Mouse (Mus musculus) heart, postnatal 0 days (tissue): ENCODE measurements around the gene Themis3. TPM values are rescaled to one million over a fixed set of nuclear protein-coding genes. Genes with fewer than 3 reads are reported as not detected.

ENCODE experiments used
- ATAC-seq: fragments of 200-750 bp; cut with Nextera tagmentation; 2 replicates; pipeline ENCODE4 v1.8.0; 2017; ENCODE audit warnings: low read depth, moderate number of reproducible peaks, moderate library complexity; ENCODE audit not compliant: insufficient read depth
- DNase-seq: peaks from one replicate; pipeline ENCODE4 v3.0.0-alpha.2; 2016; ENCODE audit warnings: low spot score
- H3K27ac ChIP-seq: fragments of 300-500 bp; sonication (generic); 2 replicates; pipeline ENCODE4 v1.5.1; 2014; ENCODE audit warnings: low read depth, mild to moderate bottlenecking
- H3K27me3 ChIP-seq: fragments of 300-500 bp; sonication (generic); 2 replicates; pipeline ENCODE4 v1.6.1; 2014; ENCODE audit warnings: low read length, mixed read lengths; ENCODE audit not compliant: control insufficient read depth, insufficient read depth
- H3K36me3 ChIP-seq: fragments of 300-500 bp; sonication (generic); replicated peaks from 2 replicates; pipeline ENCODE4 v1.6.1; 2014; ENCODE audit warnings: low read length, mixed read lengths; ENCODE audit not compliant: control insufficient read depth, insufficient read depth
- H3K4me1 ChIP-seq: fragments of 300-500 bp; sonication (generic); 2 replicates; pipeline ENCODE4 v1.6.1; 2014; ENCODE audit warnings: antibody characterized with exemption; ENCODE audit not compliant: control insufficient read depth, insufficient read depth
- H3K4me2 ChIP-seq: fragments of 300-500 bp; sonication (generic); 2 replicates; pipeline ENCODE4 v1.6.1; 2014; ENCODE audit warnings: low read depth, mild to moderate bottlenecking, low read length, moderate library complexity
- H3K4me3 ChIP-seq: fragments of 300-500 bp; sonication (generic); 2 replicates; pipeline ENCODE4 v1.5.1; 2014; ENCODE audit warnings: low read depth, low read length
- H3K9ac ChIP-seq: fragments of 300-500 bp; sonication (generic); replicated peaks from 2 replicates; pipeline ENCODE4 v1.6.1; 2014; ENCODE audit warnings: low read depth, low read length, mixed read lengths
- H3K9me3 ChIP-seq: fragments of 300-500 bp; sonication (generic); replicated peaks from 2 replicates; pipeline ENCODE4 v1.6.1; 2016; ENCODE audit warnings: low read length; ENCODE audit not compliant: control insufficient read depth
- CTCF ChIP-seq: IDR thresholded peaks from 2 replicates; pipeline ENCODE4 v1.5.1; 2016; ENCODE audit warnings: antibody characterized with exemption, control low read depth, low read depth
- EP300 ChIP-seq: IDR thresholded peaks from 2 replicates; pipeline ENCODE4 v1.6.1; 2016; ENCODE audit warnings: antibody characterized with exemption, low read depth
- WGBS: fragments of 180-500 bp; shearing (Covaris S2); extraction: QIAGEN DNeasy Blood & Tissue Kit; methylation state at CpG from one replicate; pipeline ENCODE4 v1.1.7; 2014; 5-methylcytosine and 5-hydroxymethylcytosine counted together
- polyA plus RNA-seq: library from polyadenylated mRNA; unstranded; fragments of >200 nt; fragmentation: Nextera tagmentation; extraction: Ambion mirVana; gene quantifications from 2 replicates; pipeline ENCODE4 v1.2.1, GENCODE M21; 2015
- total RNA-seq: library from RNA; depleted of rRNA; stranded (reverse); fragments of >200 nt; gene quantifications from 2 replicates; pipeline ENCODE4 v1.2.3, GENCODE M21; 2014; ENCODE audit warnings: low replicate concordance; rRNA removed

Gene Themis3
- total and polyA plus RNA-seq, 2 experiments from 2014 or later = not detected

DNA sequence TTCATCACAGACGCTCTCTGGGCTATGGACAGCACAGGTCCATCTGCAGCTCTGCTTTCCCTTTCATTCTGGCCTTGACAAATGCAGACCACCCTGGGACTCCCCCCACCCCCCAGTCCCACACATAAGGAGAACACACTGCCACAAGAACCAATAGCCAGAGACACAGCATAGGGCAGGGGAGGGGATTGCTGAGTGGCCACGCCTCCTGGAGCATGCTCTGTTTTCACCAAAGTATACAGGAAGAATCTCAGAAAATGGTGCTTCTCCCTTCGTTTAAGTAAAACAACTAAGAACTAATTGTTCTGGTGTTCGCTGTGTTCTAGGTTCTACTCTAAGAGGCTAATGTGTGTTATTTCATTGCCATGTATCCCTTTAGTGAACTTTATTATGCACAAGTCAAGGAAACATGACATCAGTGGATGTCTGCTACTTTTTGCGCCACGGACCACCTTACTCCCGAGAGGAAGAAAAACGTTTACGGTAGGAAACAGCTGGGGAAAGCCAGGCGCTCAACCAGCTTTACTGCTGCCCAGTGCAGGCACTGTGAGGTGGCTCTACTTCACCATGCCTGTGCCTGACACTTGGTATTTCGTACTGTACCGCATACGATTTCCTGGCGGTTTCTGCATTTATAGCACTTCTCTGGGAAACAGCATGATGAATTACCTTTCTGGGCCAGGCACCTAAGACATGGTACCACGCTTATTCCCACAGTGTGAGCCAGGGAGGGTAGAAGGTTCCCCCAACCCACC, 82.0 kb downstream of the Themis3 start:
- no peak for DNase-seq
- 71% methylated on average over 15 of the region's 15 CpGs for WGBS
- TF ChIP-seq CTCF (no peak), EP300 (no peak)
- peaks cover 1% of the 10 kb centered on the region; the same call in 1 of the 2 replicates for H3K36me3 ChIP-seq
- no peaks in the 10 kb centered on the region for H3K9me3 ChIP-seq
- no peak; the same call in 1 of the 2 replicates for ATAC-seq
- H3K4me1 ChIP-seq = peaks cover 16% of the 10 kb centered on the region
- no peak overlapping the region for H3K9ac ChIP-seq
- no peak overlapping the region for H3K4me3 ChIP-seq
- H3K4me2 ChIP-seq = no peak overlapping the region
- H3K27me3 ChIP-seq = no peaks in the 10 kb centered on the region
- H3K27ac ChIP-seq = no peak overlapping the region

DNA sequence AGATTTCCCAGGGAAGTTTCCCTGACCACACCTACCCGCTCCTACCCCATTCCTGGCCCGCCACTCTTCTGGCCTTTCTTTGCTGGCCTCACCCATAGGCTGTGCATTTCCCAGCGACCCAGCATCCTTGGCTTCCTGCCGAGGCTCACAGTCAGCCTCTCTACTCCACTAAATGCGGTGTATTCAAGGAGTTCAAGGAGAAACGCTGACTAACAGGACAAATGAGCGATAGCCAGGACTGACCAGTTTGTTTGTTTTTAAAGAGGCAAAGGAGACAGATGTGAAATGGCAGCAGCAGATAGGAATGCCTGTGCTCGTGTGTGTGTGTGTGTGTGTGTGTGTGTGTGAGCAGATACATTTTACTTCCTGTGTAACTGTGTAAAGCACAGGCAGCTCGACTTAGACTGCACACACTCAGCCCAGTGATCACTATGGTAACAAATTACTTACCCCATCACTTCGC, 84.2 kb downstream of the Themis3 start:
- H3K36me3 ChIP-seq = peaks cover 10% of the 10 kb centered on the region
- no peak overlapping the region for H3K4me3 ChIP-seq
- DNase-seq = peak; percentile 75
- no peak overlapping the region for H3K9ac ChIP-seq
- ATAC-seq = peak; percentile 76
- H3K27ac ChIP-seq = peak overlapping the region; percentile 69
- H3K9me3 ChIP-seq = no peaks in the 10 kb centered on the region
- H3K27me3 ChIP-seq = no peaks in the 10 kb centered on the region
- 17% methylated on average over 10 of the region's 10 CpGs for WGBS
- TF ChIP-seq EP300 (no peak), CTCF (no peak)
- no peak overlapping the region for H3K4me2 ChIP-seq
- peaks cover 16% of the 10 kb centered on the region for H3K4me1 ChIP-seq

GRCm38 (mm10) chr17:66507049-66507954, 87.1 kb downstream of the Themis3 start:
- DNase-seq (no peak), ATAC-seq (no peak)
- Histone ChIP-seq H3K27me3 (no peaks in the 10 kb centered on the region), H3K4me1 (peaks cover 29% of the 10 kb centered on the region), H3K36me3 (peaks cover 14% of the 10 kb centered on the region), H3K4me3 (no peak overlapping the region), H3K4me2 (no peak overlapping the region), H3K27ac (no peak overlapping the region), H3K9ac (no peak overlapping the region; the same call in 1 of the 2 replicates), H3K9me3 (no peaks in the 10 kb centered on the region)
- TF ChIP-seq EP300 (no peak), CTCF (no peak)
- 85% methylated on average over 9 of the region's 9 CpGs for WGBS

DNA sequence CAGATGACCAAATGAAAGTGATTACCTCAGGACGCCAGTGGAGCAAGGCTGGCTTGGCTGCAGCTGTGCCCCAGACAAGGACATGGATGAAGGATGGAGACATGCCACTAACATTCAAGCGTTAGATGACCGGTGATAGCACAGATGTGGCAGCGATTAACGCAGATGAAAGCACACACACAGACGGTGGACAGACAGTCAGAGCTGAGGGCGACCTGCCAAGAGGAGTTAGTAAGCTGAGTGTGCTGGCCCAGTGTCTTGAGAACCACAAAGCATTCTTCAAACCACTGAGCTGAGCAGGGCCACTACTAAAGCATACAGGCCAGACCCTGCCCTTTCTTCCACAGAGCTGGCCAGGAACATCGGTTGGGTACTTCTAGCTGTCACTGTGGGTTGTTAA, 89.5 kb downstream of the Themis3 start:
- ATAC-seq (no peak), DNase-seq (no peak)
- Histone ChIP-seq H3K9ac (no peak overlapping the region), H3K9me3 (no peaks in the 10 kb centered on the region), H3K36me3 (peaks cover 25% of the 10 kb centered on the region), H3K4me1 (peaks cover 21% of the 10 kb centered on the region), H3K27me3 (no peaks in the 10 kb centered on the region), H3K4me3 (no peak overlapping the region), H3K4me2 (no peak overlapping the region), H3K27ac (peak overlapping the region; percentile 60)
- 69% methylated on average over 8 of the region's 8 CpGs for WGBS
- TF ChIP-seq EP300 = no peak
- TF ChIP-seq CTCF = no peak

Other genes starting within 250 kb of the Themis3 start
- gene Mtcl1, start 144.9 kb downstream of the Themis3 start, total RNA-seq = 2.6 and 5.6 TPM in 2 replicates
- gene Mtcl1, start 144.9 kb downstream of the Themis3 start, polyA plus RNA-seq = 0.57 and 0.71 TPM in 2 replicates
- 48.8 and 52.5 TPM in 2 replicates for gene Rab12, start 74.9 kb downstream of the Themis3 start, total RNA-seq
- 56.4 and 56.6 TPM in 2 replicates for gene Rab12, start 74.9 kb downstream of the Themis3 start, polyA plus RNA-seq